11 mouse cellular contexts compared by ENCODE assay signal in genomic region chr7:82371411-82371810, GRCm38 (mm10). TPM values are rescaled to one million over a fixed set of nuclear protein-coding genes. Genes with fewer than 3 reads are reported as not detected.
DNase-seq lines count a peak whose midpoint lies in the region.
"Had no signal": no experiment of that assay in that cellular context is flagged by ENCODE, and none has a peak within 500 bp of the region (broad histone marks: within the 10 kb centered on the region; RNA-seq: fewer than 3 reads in every experiment).

No protein-coding gene starts in this region.

- peaks cover 4% of the 10 kb centered on the region; the same call in 1 of the 2 replicates for H3K4me1 ChIP-seq in forebrain, embryonic 10.5 days

- WGBS in forebrain, embryonic 10.5 days = 79% methylated on average over 3 of the region's 3 CpGs

- no peak overlapping the region for H3K27ac ChIP-seq in forebrain, embryonic 10.5 days
- H3K27ac ChIP-seq: layer of hippocampus, adult 2 months had no signal

- H3K27me3 ChIP-seq in forebrain, embryonic 10.5 days (ENCODE audit: poor library complexity, severe bottlenecking) = no peaks in the 10 kb centered on the region

- no peaks in the 10 kb centered on the region for H3K36me3 ChIP-seq in forebrain, embryonic 10.5 days (replicated peaks)

- no peak overlapping the region for H3K4me3 ChIP-seq in forebrain, embryonic 10.5 days
- H3K4me3 ChIP-seq: layer of hippocampus, adult 2 months had no signal

- H3K9me3 ChIP-seq in forebrain, embryonic 10.5 days = no peaks in the 10 kb centered on the region

- DNase-seq in left cerebral cortex, postnatal 4 days = peak; percentile 49
- DNase-seq in left cerebral cortex, postnatal 25 days (ENCODE audit: low spot score in 2 of 2) = no peak
- DNase-seq in adrenal gland, postnatal 25 days = peak; percentile 12
- peak; percentile 47 to 74 for DNase-seq in gastrocnemius, postnatal 4 days (ENCODE audit: low spot score in 2 of 2)
- peak; percentile 86 for DNase-seq in lung, postnatal 10 days
- no peak for DNase-seq in thymus, postnatal 0 days (ENCODE audit: low spot score)
- no peak for DNase-seq in forebrain, embryonic 10.5 days (ENCODE audit: extremely low spot score, low spot score)
- no peak for DNase-seq in embryo, embryonic 10 days (ENCODE audit: low spot score)
- DNase-seq: thymus, adult 18-20 months had no signal

- intact Hi-C loops in left cerebral cortex, postnatal 4 days (cut with DNase I) = no loop called here
- intact Hi-C loops in left cerebral cortex, postnatal 25 days (cut with DNase I) = no loop called here

RNA-seq across cellular contexts. Expression of gene Adamtsl3, which starts 35.9 kb away (rescaled TPM):
- total RNA-seq in left cerebral cortex, postnatal 4 days (2021) = 1 to 10 TPM; 2.8 to 3.7 TPM
- total RNA-seq in left cerebral cortex, postnatal 25 days (2021) = 1 to 10 TPM; 2.0 to 2.6 TPM
- total RNA-seq in adrenal gland, postnatal 25 days (2021) = 1.9 and 2.7 TPM in 2 replicates
- 10 to 100 TPM; 12.8 to 19.0 TPM for total RNA-seq in gastrocnemius, postnatal 4 days (2021)
- 0.15 and 0.20 TPM in 2 replicates for polyA plus RNA-seq in thymus, postnatal 0 days (2015; fragmentation: Nextera tagmentation; extraction: Ambion mirVana)
- not detected in 2 replicates for polyA plus RNA-seq in forebrain, embryonic 10.5 days (2016; fragmentation: Nextera tagmentation; extraction: Ambion mirVana)
- total RNA-seq: neutrophil, adult 5-6 weeks had no signal

Comparison
In these comparisons a context has a peak if more than half of its experiments do, and no peak if none do; other contexts are left out.
1. DNase-seq: peak in left cerebral cortex, postnatal 4 days (single experiment), adrenal gland, postnatal 25 days (single experiment), gastrocnemius, postnatal 4 days (2 of 2) and lung, postnatal 10 days (single experiment); none in left cerebral cortex, postnatal 25 days (0 of 2), thymus, postnatal 0 days (single experiment), forebrain, embryonic 10.5 days (single experiment) and embryo, embryonic 10 days (single experiment).